Mouse (Mus musculus) ES-Bruce4 (cell line): ENCODE results near the gene Ppp1r15b.

Experiments used
- CTCF ChIP-seq: IDR thresholded peaks from one replicate; pipeline ENCODE4 v1.8.1; 2011; ENCODE audit warnings: low read depth, low read length
- EP300 ChIP-seq: IDR thresholded peaks from 2 replicates; pipeline ENCODE4 v1.6.1; 2011; ENCODE audit warnings: low read depth, low read length; ENCODE audit not compliant: insufficient read depth
- POLR2A ChIP-seq: IDR thresholded peaks from one replicate; pipeline ENCODE4 v1.8.1; 2011; ENCODE audit warnings: low read length; ENCODE audit not compliant: insufficient read depth

DNA sequence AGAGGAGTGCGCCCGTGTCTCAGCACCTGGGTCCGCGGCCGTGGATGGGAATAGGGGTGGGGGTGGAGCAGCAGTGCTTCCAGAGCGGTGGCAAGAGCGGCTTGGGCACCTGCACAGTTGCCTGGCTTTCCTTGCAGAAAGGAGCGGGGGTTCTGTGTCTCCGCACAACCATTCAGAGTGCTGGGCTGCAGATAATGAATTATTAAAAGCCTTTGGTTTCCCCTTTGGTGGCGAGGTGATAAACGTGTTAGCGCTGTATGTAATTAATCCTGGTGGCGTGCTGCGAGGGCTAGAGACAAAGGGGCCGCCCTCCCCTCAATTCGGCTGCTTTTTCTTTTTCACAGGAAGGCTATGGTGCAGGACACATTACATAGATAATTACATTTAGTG lies 51.8 kb downstream of the Ppp1r15b start:
- TF ChIP-seq CTCF (no peak), POLR2A (no peak), EP300 (no peak)
